Comparison of ENCODE assay signal across 10 mouse cellular contexts in the genomic region with DNA sequence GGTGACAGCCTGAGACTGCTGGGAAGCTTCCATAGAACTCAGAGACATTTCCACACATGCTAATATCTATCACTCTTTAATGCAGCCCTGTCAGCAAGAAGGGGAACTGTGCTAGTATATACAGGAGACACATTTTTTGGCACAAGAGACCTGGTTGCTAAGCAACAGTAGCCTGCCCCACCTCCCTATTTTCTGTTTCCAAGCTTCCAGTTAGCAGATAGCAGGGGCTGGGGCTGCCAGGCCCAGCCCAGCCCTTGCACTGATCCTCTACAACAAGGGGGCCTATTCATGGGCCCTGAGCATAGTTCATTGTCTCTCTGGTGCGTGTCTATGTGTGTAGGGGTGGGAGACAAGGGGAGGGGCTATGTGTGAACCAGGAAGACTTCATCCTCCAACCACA. TPM values are rescaled to one million over a fixed set of nuclear protein-coding genes. Genes with fewer than 3 reads are reported as not detected.
DNase-seq lines count a peak whose midpoint lies in the region; ATAC-seq and TF ChIP-seq lines count a peak whose summit lies in the region.
"Had no signal": no experiment of that assay in that cellular context is flagged by ENCODE, and none has a peak within 500 bp of the region (broad histone marks: within the 10 kb centered on the region; RNA-seq: fewer than 3 reads in every experiment).

No protein-coding gene starts in this region.

- no peak overlapping the region for H3K4me2 ChIP-seq in heart, embryonic 14.5 days (ENCODE audit: low read length)
- no peak overlapping the region for H3K4me2 ChIP-seq in midbrain, embryonic 15.5 days

- peaks cover 2 to 11% of the 10 kb centered on the region in 2 experiments; a peak in 2 of 4 replicates for H3K4me1 ChIP-seq in heart, embryonic 14.5 days (ENCODE audit: control insufficient read depth in 2 of 2, insufficient read depth in 2 of 2, low read length in 2 of 2)
- no peaks in the 10 kb centered on the region for H3K4me1 ChIP-seq in heart, adult 2 months (ENCODE audit: control insufficient read depth, insufficient read depth, low read length)
- H3K4me1 ChIP-seq in hindbrain, embryonic 10.5 days (replicated peaks), result peaks cover 14% of the 10 kb centered on the region
- peaks cover 6% of the 10 kb centered on the region; the same call in 1 of the 2 replicates for H3K4me1 ChIP-seq in midbrain, embryonic 15.5 days

- no peak overlapping the region for H3K4me3 ChIP-seq in heart, embryonic 14.5 days (ENCODE audit: control insufficient read depth in 1 of 2, insufficient read depth in 1 of 2, low read depth in 1 of 2, low read length in 2 of 2)
- no peak overlapping the region for H3K4me3 ChIP-seq in heart, adult 2 months
- H3K4me3 ChIP-seq in hindbrain, embryonic 10.5 days, result no peak overlapping the region
- H3K4me3 ChIP-seq in midbrain, embryonic 15.5 days, result no peak overlapping the region

- no peak for TF ChIP-seq CTCF in heart, adult 2 months (IDR thresholded peaks at IDR 0.05)

- peak; percentile 66 for ATAC-seq in heart, embryonic 14.5 days (ENCODE audit: insufficient number of reproducible peaks, insufficient read depth, low FRiP score, low read depth)
- peak; percentile 87 for ATAC-seq in midbrain, embryonic 15.5 days (replicated peaks)
- ATAC-seq: inflammation-experienced regulatory T-cells, adult 6 months had no signal

- 32% methylated on average over 1 of the region's 1 CpGs for WGBS in heart, embryonic 14.5 days
- 46% methylated on average over 1 of the region's 1 CpGs for WGBS in heart, adult 2 months
- 18% methylated on average over 1 of the region's 1 CpGs for WGBS in hindbrain, embryonic 10.5 days
- 31% methylated on average over 1 of the region's 1 CpGs for WGBS in midbrain, embryonic 15.5 days

- DNase-seq in heart, adult 2 months, result no peak
- DNase-seq in embryo, embryonic 10 days (ENCODE audit: low spot score), result peak; percentile 19
- DNase-seq in hindbrain, embryonic 10.5 days (ENCODE audit: low spot score), result peak; percentile 57
- no peak for DNase-seq in gastrocnemius, postnatal 4 days (ENCODE audit: low spot score in 2 of 2)
- DNase-seq in left cerebral cortex, postnatal 25 days (ENCODE audit: low spot score in 2 of 2), result no peak
- no peak for DNase-seq in urinary bladder, postnatal 14 days (ENCODE audit: low spot score)

- H3K9me3 ChIP-seq in heart, embryonic 14.5 days (ENCODE audit: control insufficient read depth, low read length), result no peaks in the 10 kb centered on the region
- no peaks in the 10 kb centered on the region for H3K9me3 ChIP-seq in hindbrain, embryonic 10.5 days
- H3K9me3 ChIP-seq in midbrain, embryonic 15.5 days, result no peaks in the 10 kb centered on the region

- H3K27ac ChIP-seq in heart, embryonic 14.5 days (replicated peaks in 1 of 2; ENCODE audit: control insufficient read depth in 1 of 2, insufficient read depth in 1 of 2, low read depth in 2 of 2, low read length in 2 of 2), result no peak overlapping the region
- no peak overlapping the region for H3K27ac ChIP-seq in heart, adult 2 months
- H3K27ac ChIP-seq in hindbrain, embryonic 10.5 days, result peak overlapping the region; percentile 75
- H3K27ac ChIP-seq in midbrain, embryonic 15.5 days, result no peak overlapping the region

- H3K27me3 ChIP-seq in heart, embryonic 14.5 days (ENCODE audit: control insufficient read depth, insufficient read depth, low read length), result no peaks in the 10 kb centered on the region
- no peaks in the 10 kb centered on the region for H3K27me3 ChIP-seq in heart, adult 2 months (ENCODE audit: control insufficient read depth, insufficient read depth, low read length)
- no peaks in the 10 kb centered on the region for H3K27me3 ChIP-seq in hindbrain, embryonic 10.5 days (ENCODE audit: insufficient read depth, poor library complexity, severe bottlenecking)
- H3K27me3 ChIP-seq in midbrain, embryonic 15.5 days (replicated peaks), result no peaks in the 10 kb centered on the region

- TF ChIP-seq EP300 in heart, adult 2 months (IDR thresholded peaks at IDR 0.05; ENCODE audit: insufficient read depth, low read depth, low read length), result no peak

- no peak overlapping the region for H3K9ac ChIP-seq in heart, embryonic 14.5 days (ENCODE audit: low read length)
- H3K9ac ChIP-seq in heart, adult 2 months (ENCODE audit: low read depth, low read length), result no peak overlapping the region
- no peak overlapping the region for H3K9ac ChIP-seq in midbrain, embryonic 15.5 days

- H3K36me3 ChIP-seq in heart, embryonic 14.5 days (ENCODE audit: control insufficient read depth, insufficient read depth, low read length), result no peaks in the 10 kb centered on the region
- no peaks in the 10 kb centered on the region for H3K36me3 ChIP-seq in heart, adult 2 months (ENCODE audit: control insufficient read depth, insufficient read depth, low read length)
- H3K36me3 ChIP-seq in hindbrain, embryonic 10.5 days, result no peaks in the 10 kb centered on the region
- no peaks in the 10 kb centered on the region for H3K36me3 ChIP-seq in midbrain, embryonic 15.5 days (replicated peaks)

- no peak for TF ChIP-seq POLR2A in heart, adult 2 months (IDR thresholded peaks at IDR 0.05; ENCODE audit: insufficient read depth, low read depth, low read length)

- intact Hi-C loops in heart, adult 2 months (cut with DNase I), result no loop called here
- intact Hi-C loops in left cerebral cortex, postnatal 25 days (cut with DNase I), result no loop called here

- no peaks in the 10 kb centered on the region for H3K79me2 ChIP-seq in heart, adult 2 months (replicated peaks; ENCODE audit: control insufficient read depth, insufficient read depth, low read length)

RNA-seq across cellular contexts. Expression of a gene that starts 21.3 kb away (rescaled TPM):
- polyA plus RNA-seq in heart, embryonic 14.5 days (2014; fragmentation: Nextera tagmentation; extraction: Ambion mirVana), result 0.20 TPM in 1 of 2 replicates, not detected in the other
- total RNA-seq in heart, adult 2 months (2021), result under 1 TPM in 1 of 2 experiments, not detected in 1; 0.13 TPM
- 0.88 and 1.5 TPM in 2 replicates for polyA plus RNA-seq in heart, adult 2 months (2012; rRNA removed)
- polyA plus RNA-seq in hindbrain, embryonic 10.5 days (2016; fragmentation: Nextera tagmentation; extraction: Ambion mirVana), result 0.57 and 0.81 TPM in 2 replicates
- polyA plus RNA-seq in midbrain, embryonic 15.5 days (2015; fragmentation: Nextera tagmentation; extraction: Ambion mirVana), result 1.4 TPM in 2 replicates
- total RNA-seq in gastrocnemius, postnatal 4 days (2021), result 1 to 10 TPM in 1 of 2 experiments, under 1 TPM in 1; 0.91 to 2.8 TPM
- under 1 TPM in 1 of 2 experiments, not detected in 1; 0.80 TPM for total RNA-seq in left cerebral cortex, postnatal 25 days (2021)
- polyA plus RNA-seq: inflammation-experienced regulatory T-cells, adult 6 months; liver, embryonic 16.5 days had no signal

RNA-seq across cellular contexts. Expression of a gene that starts 46.9 kb away (rescaled TPM):
- 24.9 and 26.0 TPM in 2 replicates for polyA plus RNA-seq in heart, embryonic 14.5 days (2014; fragmentation: Nextera tagmentation; extraction: Ambion mirVana)
- 10 to 100 TPM; 11.1 to 12.4 TPM for total RNA-seq in heart, adult 2 months (2021)
- polyA plus RNA-seq in heart, adult 2 months (2012; rRNA removed), result 7.1 and 15.2 TPM in 2 replicates
- polyA plus RNA-seq in hindbrain, embryonic 10.5 days (2016; fragmentation: Nextera tagmentation; extraction: Ambion mirVana), result 48.0 and 53.4 TPM in 2 replicates
- polyA plus RNA-seq in midbrain, embryonic 15.5 days (2015; fragmentation: Nextera tagmentation; extraction: Ambion mirVana), result 25.7 and 26.7 TPM in 2 replicates
- total RNA-seq in gastrocnemius, postnatal 4 days (2021), result 10 to 100 TPM; 13.3 to 16.2 TPM
- 10 to 100 TPM; 15.9 to 17.6 TPM for total RNA-seq in left cerebral cortex, postnatal 25 days (2021)

Comparison
In these comparisons a context has a peak if more than half of its experiments do, and no peak if none do; other contexts are left out.
1. DNase-seq: peak in embryo, embryonic 10 days (single experiment) and hindbrain, embryonic 10.5 days (single experiment); none in heart, adult 2 months (0 of 2), gastrocnemius, postnatal 4 days (0 of 2), left cerebral cortex, postnatal 25 days (0 of 2) and urinary bladder, postnatal 14 days (single experiment).